Mouse (Mus musculus) Patski (cell line): Measurements from ENCODE around the gene Klhdc1. TPM values are rescaled to one million over a fixed set of nuclear protein-coding genes. Genes with fewer than 3 reads are reported as not detected.

Experiments
- ATAC-seq: fragments of 100-300 bp; one replicate; pipeline ENCODE4 v1.8.0; 2021
- CTCF ChIA-PET: fragments of 350-600 bp; sonication (Branson Sonifier 250); formaldehyde crosslinking; loops from one replicate; lab custom pipeline; 2022; ENCODE audit warnings: inconsistent platforms; lab: Charles Lee
- POLR2A ChIA-PET: fragments of 350-600 bp; sonication (Branson Sonifier 250); formaldehyde crosslinking; loops from one replicate; lab custom pipeline; 2022; ENCODE audit warnings: antibody characterized with exemption, inconsistent platforms; lab: Charles Lee
- DNase-seq: peaks from one replicate; pipeline ENCODE4 v3.0.0-alpha.2; 2011; ENCODE audit warnings: low read depth, low spot score
- H3K27me3 ChIP-seq: fragments of 371-371 bp; one replicate; pipeline ENCODE4 v1.5.1; 2021
- CTCF ChIP-seq: fragments of 100-300 bp; IDR thresholded peaks from one replicate; pipeline ENCODE4 v1.5.1; 2021
- in situ Hi-C: fragments of 300-500 bp; cut with MboI; formaldehyde crosslinking; loops from 3 replicates; pipeline ENCODE4 v1.11.1; 2018; ENCODE audit warnings: low pct_unique_long_range_greater_than_20kb, mixed read lengths
- polyA plus RNA-seq: library from polyadenylated mRNA; unstranded; gene quantifications from one replicate; pipeline ENCODE4 v1.2.3, GENCODE M21; 2021

The Klhdc1 gene
- polyA plus RNA-seq, 1 experiment from 2014 or later: 5.2 TPM

DNA sequence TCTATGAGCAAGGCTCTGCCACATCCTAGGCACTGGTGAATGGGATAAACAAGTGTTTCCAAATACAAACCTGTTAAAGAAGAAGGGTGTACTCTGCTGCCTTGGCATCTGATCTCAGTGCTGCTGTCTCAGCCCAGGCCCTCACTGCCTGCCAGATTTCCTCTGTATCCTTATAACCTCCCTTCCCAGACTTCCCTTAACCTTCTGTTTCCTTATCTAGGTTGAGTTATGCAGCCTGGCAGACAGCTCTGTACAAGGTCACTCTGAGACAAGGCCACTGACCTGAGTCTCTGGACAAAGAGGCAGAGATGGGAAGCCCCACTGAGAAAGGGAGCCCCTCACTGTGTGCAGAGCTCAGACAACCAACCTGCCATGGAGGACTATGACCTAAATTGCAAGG, 77.5 kb downstream of the Klhdc1 start:
- ATAC-seq: no peak
- in situ Hi-C loops: no loop called here

DNA sequence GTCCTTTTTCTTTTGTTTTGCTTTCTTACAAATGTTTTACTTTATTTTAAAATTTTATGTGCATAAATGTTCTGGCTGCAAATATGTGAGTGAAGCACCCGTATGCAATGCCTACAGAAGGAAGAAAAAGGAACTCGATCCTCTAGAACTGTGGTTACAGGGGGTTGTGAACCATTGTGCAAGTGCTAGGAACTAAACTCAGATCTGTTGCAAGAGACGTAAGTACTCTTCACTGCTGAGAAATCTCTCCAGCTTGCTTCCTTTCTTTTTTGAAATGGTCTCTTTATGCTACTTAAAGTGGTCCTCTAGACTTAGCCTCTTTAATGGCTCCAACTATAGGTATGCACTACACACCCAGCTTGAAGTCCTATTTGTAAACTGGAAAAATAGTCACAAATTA, 90.2 kb downstream of the Klhdc1 start:
- no peak for ATAC-seq
- DNase-seq: no peak
- CTCF ChIA-PET: interaction anchor here (1.1 kb wide), 1 partner anchor 20 kb away, joined by 4 read pairs; no protein-coding TSS in a partner anchor
- H3K27me3 ChIP-seq: no peaks in the 10 kb centered on the region
- POLR2A ChIA-PET: no interaction called here
- in situ Hi-C loops: no loop called here
- TF ChIP-seq CTCF: no peak

More for the DNA sequence above, 77.5 kb downstream of the Klhdc1 start:
- no peaks in the 10 kb centered on the region for H3K27me3 ChIP-seq
- TF ChIP-seq CTCF: no peak
- POLR2A ChIA-PET: interaction anchor here (0.6 kb wide), 1 partner anchor 16 kb away, joined by 3 read pairs; no protein-coding TSS in a partner anchor
- CTCF ChIA-PET: interaction anchor here (1.1 kb wide), 1 partner anchor 8 kb away, joined by 3 read pairs; no protein-coding TSS in a partner anchor
- DNase-seq: no peak

DNA sequence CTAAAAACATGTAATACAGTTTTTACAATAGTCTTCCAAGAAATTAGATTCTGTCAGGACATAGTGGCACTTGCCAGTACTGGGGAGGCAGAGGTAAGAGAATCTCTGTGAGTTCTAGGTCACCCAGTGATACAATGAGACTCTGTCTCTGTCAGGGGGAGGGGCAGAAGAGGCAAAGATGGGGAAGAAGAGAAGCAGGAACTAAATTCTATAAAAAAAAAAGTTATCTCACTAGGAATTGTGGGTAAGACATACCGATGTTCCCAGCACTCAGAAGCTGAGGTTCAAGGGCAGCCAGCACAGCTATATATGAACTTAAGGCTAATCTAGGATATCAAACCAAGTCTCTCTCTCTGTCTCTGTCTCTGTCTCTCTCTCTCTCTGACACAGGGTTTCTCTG, 91.2 kb downstream of the Klhdc1 start:
- ATAC-seq (no peak), DNase-seq (no peak)
- H3K27me3 ChIP-seq: no peaks in the 10 kb centered on the region
- no peak for TF ChIP-seq CTCF
- in situ Hi-C loops: no loop called here
- ChIA-PET POLR2A (no interaction called here), CTCF (interaction anchor here (3.2 kb wide), 1 partner anchor 8 kb away, joined by 15 read pairs; no protein-coding TSS in a partner anchor)

DNA sequence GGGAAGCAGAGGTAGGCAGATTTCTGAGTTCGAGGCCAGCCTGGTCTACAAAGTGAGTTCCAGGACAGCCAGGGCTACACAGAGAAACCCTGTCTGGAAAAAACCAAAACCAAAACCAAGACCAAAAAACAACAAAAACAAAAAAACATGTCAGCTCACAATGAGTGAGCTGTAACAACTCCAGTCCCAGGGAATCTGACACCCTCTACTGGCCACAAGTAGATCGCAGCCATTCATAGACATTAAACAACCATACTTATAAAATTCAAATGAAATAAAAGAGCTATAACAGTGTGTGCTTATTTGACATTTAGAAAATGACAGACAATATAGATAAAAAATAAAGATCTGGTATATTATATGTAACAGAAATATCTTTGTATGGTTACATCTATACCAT, 92.6 kb downstream of the Klhdc1 start:
- H3K27me3 ChIP-seq: no peaks in the 10 kb centered on the region
- DNase-seq: no peak
- ChIA-PET CTCF (interaction anchor here (0.6 to 3.2 kb wide), 13 partner anchors 9 to 136 kb away, joined by 3 to 15 read pairs (median 3); no protein-coding TSS in a partner anchor), POLR2A (no interaction called here)
- ATAC-seq: no peak
- TF ChIP-seq CTCF: peak; percentile 78
- in situ Hi-C loops: no loop called here

Other genes starting within 250 kb of the Klhdc1 start
- gene Rps29, start 82.0 kb upstream of the Klhdc1 start, polyA plus RNA-seq: 940 TPM
- 3.1 TPM for gene Lrr1, start 72.4 kb upstream of the Klhdc1 start, polyA plus RNA-seq
- 455 TPM for gene Rpl36al, start 57.1 kb upstream of the Klhdc1 start, polyA plus RNA-seq
- 65.9 TPM for gene Mgat2, start 57.0 kb upstream of the Klhdc1 start, polyA plus RNA-seq
- 6.5 TPM for gene Gm49383, start 44.1 kb upstream of the Klhdc1 start, polyA plus RNA-seq
- gene Dnaaf2, start 42.7 kb upstream of the Klhdc1 start, polyA plus RNA-seq: 3.6 TPM
- gene Gm49384, start 36.9 kb upstream of the Klhdc1 start, polyA plus RNA-seq: 4.9 TPM
- gene Pole2, start 13.0 kb upstream of the Klhdc1 start, polyA plus RNA-seq: 6.1 TPM
- 94.8 TPM for gene Klhdc2, start 55.5 kb downstream of the Klhdc1 start, polyA plus RNA-seq
- gene Nemf, start 116.0 kb downstream of the Klhdc1 start, polyA plus RNA-seq: 44.5 TPM
- 115 TPM for gene Arf6, start 131.0 kb downstream of the Klhdc1 start, polyA plus RNA-seq
- 5.9 TPM for gene Gm9887, start 131.3 kb downstream of the Klhdc1 start, polyA plus RNA-seq